In the genomic region with DNA sequence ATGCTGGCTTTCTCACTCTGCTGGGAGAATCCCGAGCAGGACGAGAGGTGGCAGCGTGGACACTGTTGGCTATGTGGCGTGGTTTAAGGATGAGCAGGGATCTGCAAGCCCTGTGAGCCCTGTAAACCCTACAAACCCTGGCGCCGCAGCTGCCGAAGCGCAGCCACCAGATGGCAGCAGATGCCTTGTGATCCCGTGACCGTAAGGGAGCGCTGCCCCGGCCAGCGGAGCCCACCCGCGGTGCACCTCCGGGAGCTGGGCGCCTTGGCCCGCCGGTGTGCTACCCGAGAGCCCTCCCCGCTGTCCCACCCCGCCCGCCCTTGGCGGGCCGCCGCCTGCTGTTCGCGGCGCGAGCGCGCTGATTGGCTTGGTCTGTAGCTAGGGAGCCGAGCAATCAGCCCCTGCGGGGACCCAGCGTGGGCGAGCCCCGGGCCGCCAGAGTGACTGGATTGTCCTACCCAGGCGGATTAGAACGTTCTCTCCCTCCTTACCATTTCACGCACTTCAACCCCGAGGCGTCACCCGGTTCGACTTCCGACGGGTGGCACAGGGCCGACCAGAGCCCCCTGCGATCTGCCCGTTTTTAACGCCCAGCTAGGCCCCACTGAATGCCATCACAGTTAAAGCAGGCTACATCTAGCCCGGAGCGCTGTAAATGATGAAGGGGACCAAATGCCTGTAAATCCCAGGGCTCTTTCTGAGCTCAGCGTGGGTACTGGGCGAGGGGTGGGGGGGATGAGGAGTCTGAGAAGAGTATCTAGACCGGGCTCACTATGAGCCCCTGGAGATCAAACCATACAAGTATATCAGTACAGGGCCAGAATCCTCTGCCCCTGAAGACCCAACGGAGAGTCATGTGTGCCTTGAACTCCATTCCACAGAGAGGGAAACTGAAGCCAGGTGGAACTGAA, we compare ENCODE assay signal across 7 mouse cellular contexts. TPM values are rescaled to one million over a fixed set of nuclear protein-coding genes. Genes with fewer than 3 reads are reported as not detected.
DNase-seq lines count a peak whose midpoint lies in the region; ATAC-seq lines count a peak whose summit lies in the region.

No protein-coding gene starts in this region.

- H3K9me3 ChIP-seq in embryonic facial prominence, embryonic 12.5 days = no peaks in the 10 kb centered on the region
- no peaks in the 10 kb centered on the region for H3K9me3 ChIP-seq in limb, embryonic 11.5 days (ENCODE audit: control insufficient read depth, low read length)
- no peaks in the 10 kb centered on the region for H3K9me3 ChIP-seq in midbrain, embryonic 14.5 days (ENCODE audit: control insufficient read depth, low read length)

- peak; percentile 92 for ATAC-seq in embryonic facial prominence, embryonic 12.5 days (ENCODE audit: insufficient number of reproducible peaks, insufficient read depth, low FRiP score, low TSS enrichment)
- ATAC-seq in limb, embryonic 11.5 days (ENCODE audit: insufficient number of reproducible peaks, low FRiP score, low TSS enrichment, low read depth) = peak; percentile 88
- ATAC-seq in midbrain, embryonic 14.5 days (ENCODE audit: low FRiP score, low TSS enrichment) = peak; percentile 88

- 0 out of 2 replicates have a peak, but pooled peaks cover 4% of the 10 kb centered on the region for H3K4me1 ChIP-seq in embryonic facial prominence, embryonic 12.5 days
- no peaks in the 10 kb centered on the region for H3K4me1 ChIP-seq in limb, embryonic 11.5 days (ENCODE audit: control insufficient read depth, insufficient read depth, low read length)
- peaks cover 8% of the 10 kb centered on the region; the same call in 1 of the 2 replicates for H3K4me1 ChIP-seq in midbrain, embryonic 14.5 days (ENCODE audit: control insufficient read depth, insufficient read depth, low read length)

- H3K4me2 ChIP-seq in embryonic facial prominence, embryonic 12.5 days (replicated peaks) = peak overlapping the region; percentile 64
- peak overlapping the region; percentile 70 for H3K4me2 ChIP-seq in limb, embryonic 11.5 days (ENCODE audit: low read depth, severe bottlenecking)
- H3K4me2 ChIP-seq in midbrain, embryonic 14.5 days (ENCODE audit: low read length) = peak overlapping the region; percentile 72

- H3K27me3 ChIP-seq in embryonic facial prominence, embryonic 12.5 days = no peaks in the 10 kb centered on the region
- H3K27me3 ChIP-seq in limb, embryonic 11.5 days (ENCODE audit: control insufficient read depth, insufficient read depth, low read length) = no peaks in the 10 kb centered on the region
- no peaks in the 10 kb centered on the region for H3K27me3 ChIP-seq in midbrain, embryonic 14.5 days (ENCODE audit: control insufficient read depth, insufficient read depth, low read length)

- peak overlapping the region; percentile 50 for H3K4me3 ChIP-seq in embryonic facial prominence, embryonic 12.5 days
- peak overlapping the region; percentile 52 for H3K4me3 ChIP-seq in limb, embryonic 11.5 days (ENCODE audit: low read depth, low read length)
- H3K4me3 ChIP-seq in midbrain, embryonic 14.5 days (replicated peaks; ENCODE audit: low read depth, low read length) = peak overlapping the region; percentile 52

- DNase-seq in adrenal gland, postnatal 36 days = peak; percentile 90 to 92
- DNase-seq in heart, adult 18-20 months = peak; percentile 87 to 91
- peak; percentile 89 for DNase-seq in kidney, adult 18-20 months
- DNase-seq in limb, embryonic 11.5 days (ENCODE audit: low spot score) = peak; percentile 93
- DNase-seq in midbrain, embryonic 14.5 days = peak; percentile 96
- peak; percentile 70 for DNase-seq in spleen, adult 12 weeks (ENCODE audit: low spot score)

- no peaks in the 10 kb centered on the region for H3K36me3 ChIP-seq in embryonic facial prominence, embryonic 12.5 days
- H3K36me3 ChIP-seq in limb, embryonic 11.5 days (ENCODE audit: control insufficient read depth, insufficient read depth, low read length) = no peaks in the 10 kb centered on the region
- H3K36me3 ChIP-seq in midbrain, embryonic 14.5 days (ENCODE audit: control insufficient read depth, insufficient read depth, low read length) = no peaks in the 10 kb centered on the region

- H3K9ac ChIP-seq in embryonic facial prominence, embryonic 12.5 days = peak overlapping the region; percentile 63
- peak overlapping the region; percentile 67 for H3K9ac ChIP-seq in limb, embryonic 11.5 days (ENCODE audit: low read length)
- peak overlapping the region; percentile 69 for H3K9ac ChIP-seq in midbrain, embryonic 14.5 days (replicated peaks; ENCODE audit: low read length)

- under 1% methylated on average over 56 of the region's 57 CpGs for WGBS in embryonic facial prominence, embryonic 12.5 days
- 1% methylated on average over 55 of the region's 57 CpGs for WGBS in limb, embryonic 11.5 days
- under 1% methylated on average over 57 of the region's 57 CpGs for WGBS in midbrain, embryonic 14.5 days

- H3K27ac ChIP-seq in embryonic facial prominence, embryonic 12.5 days = peak overlapping the region; percentile 46; the same call in 1 of the 2 replicates
- H3K27ac ChIP-seq in limb, embryonic 11.5 days (replicated peaks; ENCODE audit: low read depth, low read length) = 0 out of 2 replicates have a peak overlapping the region, but pooled peaks have one; percentile 14
- peak overlapping the region; percentile 70 for H3K27ac ChIP-seq in midbrain, embryonic 14.5 days (replicated peaks; ENCODE audit: low read depth, low read length)

RNA-seq across cellular contexts. Expression of a gene that starts 38.0 kb away (rescaled TPM):
- 10 to 100 TPM; 42.2 to 66.2 TPM for total RNA-seq in adrenal gland, postnatal 36 days (2021)
- polyA plus RNA-seq in embryonic facial prominence, embryonic 12.5 days (2016; fragmentation: Nextera tagmentation; extraction: Ambion mirVana) = 48.6 and 54.0 TPM in 2 replicates
- 10 to 100 TPM; 13.0 to 15.7 TPM for total RNA-seq in heart, adult 18-20 months (2021)
- polyA plus RNA-seq in limb, embryonic 11.5 days (2014; fragmentation: Nextera tagmentation; extraction: Ambion mirVana) = 40.9 and 47.0 TPM in 2 replicates
- polyA plus RNA-seq in midbrain, embryonic 14.5 days (2014; fragmentation: Nextera tagmentation; extraction: Ambion mirVana) = 29.2 and 37.4 TPM in 2 replicates

RNA-seq across cellular contexts. Expression of a gene that starts 46.0 kb away (rescaled TPM):
- 1 to 10 TPM; 4.5 to 8.5 TPM for total RNA-seq in adrenal gland, postnatal 36 days (2021)
- 73.4 and 75.3 TPM in 2 replicates for polyA plus RNA-seq in embryonic facial prominence, embryonic 12.5 days (2016; fragmentation: Nextera tagmentation; extraction: Ambion mirVana)
- 1 to 10 TPM; 1.1 to 1.4 TPM for total RNA-seq in heart, adult 18-20 months (2021)
- 121 and 131 TPM in 2 replicates for polyA plus RNA-seq in limb, embryonic 11.5 days (2014; fragmentation: Nextera tagmentation; extraction: Ambion mirVana)
- polyA plus RNA-seq in midbrain, embryonic 14.5 days (2014; fragmentation: Nextera tagmentation; extraction: Ambion mirVana) = 11.9 and 14.1 TPM in 2 replicates

Comparison
In these comparisons a context has a peak if more than half of its experiments do, and no peak if none do; other contexts are left out.
1. Peak in every context shown above with its lines: DNase-seq, ATAC-seq, H3K4me3 ChIP-seq and H3K27ac ChIP-seq.
2. H3K27ac ChIP-seq: peak in every context shown above with its lines; median percentile 70 in midbrain, embryonic 14.5 days; 46 in embryonic facial prominence, embryonic 12.5 days; 14 in limb, embryonic 11.5 days.